13 mouse cellular contexts compared by ENCODE assay signal in genomic region chr10:67105331-67106217, GRCm38 (mm10). TPM values are rescaled to one million over a fixed set of nuclear protein-coding genes. Genes with fewer than 3 reads are reported as not detected.
DNase-seq lines count a peak whose midpoint lies in the region; ATAC-seq and TF ChIP-seq lines count a peak whose summit lies in the region.
"Had no signal": no experiment of that assay in that cellular context is flagged by ENCODE, and none has a peak within 500 bp of the region (broad histone marks: within the 10 kb centered on the region; RNA-seq: fewer than 3 reads in every experiment).

No protein-coding gene starts in this region.

- no peaks in the 10 kb centered on the region for H3K36me3 ChIP-seq in heart, embryonic 10.5 days
- peaks cover 78% of the 10 kb centered on the region for H3K36me3 ChIP-seq in E14TG2a.4 (ENCODE audit: insufficient read depth, low read length)
- no peaks in the 10 kb centered on the region for H3K36me3 ChIP-seq in intestine, embryonic 16.5 days (ENCODE audit: control insufficient read depth, insufficient read depth, low read length)
- H3K36me3 ChIP-seq: neural tube, embryonic 12.5 days had no signal

- H3K27me3 ChIP-seq in heart, embryonic 10.5 days (ENCODE audit: insufficient read depth, poor library complexity, severe bottlenecking) = no peaks in the 10 kb centered on the region
- no peaks in the 10 kb centered on the region for H3K27me3 ChIP-seq in E14TG2a.4 (ENCODE audit: insufficient read depth, low read length)
- no peaks in the 10 kb centered on the region for H3K27me3 ChIP-seq in intestine, embryonic 16.5 days (replicated peaks; ENCODE audit: control insufficient read depth, insufficient read depth, low read length)
- H3K27me3 ChIP-seq: neural tube, embryonic 12.5 days had no signal

- H3K9ac ChIP-seq in intestine, embryonic 16.5 days (ENCODE audit: low read depth, low read length) = no peak overlapping the region
- H3K9ac ChIP-seq: neural tube, embryonic 12.5 days had no signal

- peaks cover 92% of the 10 kb centered on the region for H3K4me1 ChIP-seq in heart, embryonic 10.5 days
- peaks cover 100% of the 10 kb centered on the region for H3K4me1 ChIP-seq in E14TG2a.4 (replicated peaks; ENCODE audit: low read depth, low read length)
- peaks cover 60% of the 10 kb centered on the region for H3K4me1 ChIP-seq in intestine, embryonic 16.5 days (ENCODE audit: control insufficient read depth, insufficient read depth, low read length)

- peak overlapping the region; percentile 47 for H3K27ac ChIP-seq in heart, embryonic 10.5 days
- H3K27ac ChIP-seq in intestine, embryonic 16.5 days (ENCODE audit: low read length) = no peak overlapping the region
- H3K27ac ChIP-seq: neural tube, embryonic 12.5 days had no signal

- no peak for DNase-seq in heart, embryonic 10.5 days (ENCODE audit: low spot score)
- DNase-seq in heart, adult 8-10 months (ENCODE audit: low spot score) = no peak
- DNase-seq in cerebellum, adult 18-20 months = peak; percentile 76 to 83
- DNase-seq in gastrocnemius, postnatal 10 days = no peak
- DNase-seq in left cerebral cortex, adult 8-10 months (ENCODE audit: low spot score in 2 of 2) = no peak
- no peak for DNase-seq in urinary bladder, postnatal 36 days (ENCODE audit: low spot score in 2 of 2)
- DNase-seq: layer of hippocampus, postnatal 36 days; thymus, postnatal 14 days had no signal

- H3K9me3 ChIP-seq in heart, embryonic 10.5 days = no peaks in the 10 kb centered on the region
- H3K9me3 ChIP-seq in E14TG2a.4 (ENCODE audit: low read length) = no peaks in the 10 kb centered on the region
- no peaks in the 10 kb centered on the region for H3K9me3 ChIP-seq in intestine, embryonic 16.5 days (ENCODE audit: control insufficient read depth, low read length)
- H3K9me3 ChIP-seq: neural tube, embryonic 12.5 days had no signal

- no peak overlapping the region for H3K4me2 ChIP-seq in intestine, embryonic 16.5 days (ENCODE audit: low read depth, low read length)

- WGBS in heart, embryonic 10.5 days = 46% methylated on average over 19 of the region's 19 CpGs
- WGBS in intestine, embryonic 16.5 days = 60% methylated on average over 19 of the region's 19 CpGs

- TF ChIP-seq CTCF in E14TG2a.4 (conservative IDR thresholded peaks at IDR 0.05; ENCODE audit: low read length) = no peak

- H3K4me3 ChIP-seq in heart, embryonic 10.5 days = no peak overlapping the region
- H3K4me3 ChIP-seq in E14TG2a.4 (replicated peaks; ENCODE audit: low read length) = peak overlapping the region; percentile 72
- H3K4me3 ChIP-seq in intestine, embryonic 16.5 days (ENCODE audit: low read length) = no peak overlapping the region
- H3K4me3 ChIP-seq: neural tube, embryonic 12.5 days had no signal

- ATAC-seq in intestine, embryonic 16.5 days = 0 out of 2 replicates have a peak, but pooled peaks have one; percentile 6
- ATAC-seq: CD4-positive, CD25-positive, alpha-beta regulatory T cell, adult 4 months; inflammation-experienced regulatory T-cells, adult 6 months had no signal

RNA-seq across cellular contexts. Expression of gene Reep3, which starts 8.8 kb away (rescaled TPM):
- 21.2 and 26.1 TPM in 2 replicates for polyA plus RNA-seq in heart, embryonic 10.5 days (2016; fragmentation: Nextera tagmentation; extraction: Ambion mirVana)
- 10 to 100 TPM; 16.3 to 19.9 (median 17.9) TPM for total RNA-seq in heart, adult 8-10 months (2022)
- polyA plus RNA-seq in intestine, embryonic 16.5 days (2015; fragmentation: Nextera tagmentation; extraction: Ambion mirVana) = 36.2 and 42.1 TPM in 2 replicates
- total RNA-seq in gastrocnemius, postnatal 10 days (2021) = 10 to 100 TPM; 21.9 to 27.2 TPM
- 10 to 100 TPM; 20.1 to 23.5 (median 21.3) TPM for total RNA-seq in left cerebral cortex, adult 8-10 months (2022)

RNA-seq across cellular contexts. Expression of gene Jmjd1c, which starts 9.6 kb away (rescaled TPM):
- 27.8 and 30.4 TPM in 2 replicates for polyA plus RNA-seq in heart, embryonic 10.5 days (2016; fragmentation: Nextera tagmentation; extraction: Ambion mirVana)
- total RNA-seq in heart, adult 8-10 months (2022) = 10 to 100 TPM; 35.9 to 38.7 (median 37.9) TPM
- polyA plus RNA-seq in intestine, embryonic 16.5 days (2015; fragmentation: Nextera tagmentation; extraction: Ambion mirVana) = 21.9 and 22.2 TPM in 2 replicates
- total RNA-seq in gastrocnemius, postnatal 10 days (2021) = 10 to 100 TPM; 33.0 to 48.7 TPM
- total RNA-seq in left cerebral cortex, adult 8-10 months (2022) = 10 to 100 TPM; 78.0 to 83.1 (median 80.7) TPM

Comparison
In these comparisons a context has a peak if more than half of its experiments do, and no peak if none do; other contexts are left out.
1. DNase-seq: peak in cerebellum, adult 18-20 months (2 of 2); none in heart, embryonic 10.5 days (single experiment), heart, adult 8-10 months (single experiment), gastrocnemius, postnatal 10 days (single experiment), left cerebral cortex, adult 8-10 months (0 of 2) and urinary bladder, postnatal 36 days (0 of 2).